Comparison of ENCODE assay signal across 9 mouse cellular contexts in genomic region chr14:54427696-54428095, GRCm38 (mm10). TPM values are rescaled to one million over a fixed set of nuclear protein-coding genes. Genes with fewer than 3 reads are reported as not detected.
DNase-seq lines count a peak whose midpoint lies in the region; ATAC-seq and TF ChIP-seq lines count a peak whose summit lies in the region.
"Had no signal": no experiment of that assay in that cellular context is flagged by ENCODE, and none has a peak within 500 bp of the region (broad histone marks: within the 10 kb centered on the region; RNA-seq: fewer than 3 reads in every experiment).

No protein-coding gene starts in this region.

- no peak for DNase-seq in heart, postnatal 0 days (ENCODE audit: low spot score)
- no peak for DNase-seq in heart, postnatal 14 days
- DNase-seq in intestine, embryonic 14.5 days (ENCODE audit: low spot score): no peak
- no peak for DNase-seq in ovary, postnatal 36 days (ENCODE audit: low spot score)
- no peak for DNase-seq in adrenal gland, postnatal 36 days
- no peak for DNase-seq in kidney, postnatal 36 days
- DNase-seq: gastrocnemius, postnatal 36 days had no signal

- ATAC-seq in heart, postnatal 0 days (ENCODE audit: insufficient read depth, low read depth): no peak
- no peak for ATAC-seq in embryonic facial prominence, embryonic 12.5 days (ENCODE audit: insufficient number of reproducible peaks, insufficient read depth, low FRiP score, low TSS enrichment)
- no peak for ATAC-seq in intestine, embryonic 14.5 days (replicated peaks; ENCODE audit: low FRiP score, low TSS enrichment, low read depth)
- no peak for ATAC-seq in midbrain, embryonic 16.5 days

- TF ChIP-seq EP300 in heart, postnatal 0 days (IDR thresholded peaks at IDR 0.05; ENCODE audit: low read depth): no peak

- H3K4me1 ChIP-seq in heart, postnatal 0 days (ENCODE audit: control insufficient read depth, insufficient read depth): peaks cover 18% of the 10 kb centered on the region
- peaks cover 24% of the 10 kb centered on the region for H3K4me1 ChIP-seq in embryonic facial prominence, embryonic 12.5 days
- H3K4me1 ChIP-seq in intestine, embryonic 14.5 days (replicated peaks; ENCODE audit: control insufficient read depth, insufficient read depth, low read length): peaks cover 27% of the 10 kb centered on the region
- peaks cover 35% of the 10 kb centered on the region for H3K4me1 ChIP-seq in midbrain, embryonic 16.5 days (ENCODE audit: control insufficient read depth, insufficient read depth, low read length)

- no peak overlapping the region for H3K9ac ChIP-seq in heart, postnatal 0 days (replicated peaks; ENCODE audit: low read depth, low read length)
- H3K9ac ChIP-seq in embryonic facial prominence, embryonic 12.5 days: no peak overlapping the region; the same call in 1 of the 2 replicates
- H3K9ac ChIP-seq in intestine, embryonic 14.5 days (ENCODE audit: low read length): peak overlapping the region; percentile 65; the same call in 1 of the 2 replicates
- H3K9ac ChIP-seq in midbrain, embryonic 16.5 days (ENCODE audit: low read depth, low read length): no peak overlapping the region

- H3K9me3 ChIP-seq in heart, postnatal 0 days (replicated peaks; ENCODE audit: control insufficient read depth, low read length): no peaks in the 10 kb centered on the region
- no peaks in the 10 kb centered on the region for H3K9me3 ChIP-seq in embryonic facial prominence, embryonic 12.5 days
- no peaks in the 10 kb centered on the region for H3K9me3 ChIP-seq in intestine, embryonic 14.5 days (ENCODE audit: control insufficient read depth, low read length)
- no peaks in the 10 kb centered on the region for H3K9me3 ChIP-seq in midbrain, embryonic 16.5 days (replicated peaks; ENCODE audit: control insufficient read depth, low read length, poor library complexity, severe bottlenecking)

- H3K27me3 ChIP-seq in heart, postnatal 0 days (ENCODE audit: control insufficient read depth, insufficient read depth, low read length): no peaks in the 10 kb centered on the region
- no peaks in the 10 kb centered on the region for H3K27me3 ChIP-seq in embryonic facial prominence, embryonic 12.5 days
- H3K27me3 ChIP-seq in intestine, embryonic 14.5 days (replicated peaks; ENCODE audit: control insufficient read depth, insufficient read depth, low read length): no peaks in the 10 kb centered on the region
- no peaks in the 10 kb centered on the region for H3K27me3 ChIP-seq in midbrain, embryonic 16.5 days (ENCODE audit: control insufficient read depth, insufficient read depth, low read depth, low read length)

- intact Hi-C loops in heart, postnatal 14 days (cut with DNase I): no loop called here

- no peak overlapping the region for H3K27ac ChIP-seq in heart, postnatal 0 days (ENCODE audit: low read depth)
- H3K27ac ChIP-seq in embryonic facial prominence, embryonic 12.5 days: no peak overlapping the region
- H3K27ac ChIP-seq in intestine, embryonic 14.5 days (ENCODE audit: low read depth): 0 out of 2 replicates have a peak overlapping the region, but pooled peaks have one; percentile 82
- H3K27ac ChIP-seq in midbrain, embryonic 16.5 days (ENCODE audit: low read length): no peak overlapping the region

- no peak for TF ChIP-seq CTCF in heart, postnatal 0 days (IDR thresholded peaks at IDR 0.05; ENCODE audit: low read depth)

- WGBS in heart, postnatal 0 days: 88% methylated on average over 7 of the region's 7 CpGs
- 91% methylated on average over 7 of the region's 7 CpGs for WGBS in embryonic facial prominence, embryonic 12.5 days
- 92% methylated on average over 7 of the region's 7 CpGs for WGBS in intestine, embryonic 14.5 days
- WGBS in midbrain, embryonic 16.5 days: 94% methylated on average over 7 of the region's 7 CpGs

- H3K4me2 ChIP-seq in heart, postnatal 0 days (ENCODE audit: low read depth, low read length): peak overlapping the region; percentile 83; the same call in 1 of the 2 replicates
- H3K4me2 ChIP-seq in embryonic facial prominence, embryonic 12.5 days (replicated peaks): peak overlapping the region; percentile 63
- peak overlapping the region; percentile 61 for H3K4me2 ChIP-seq in intestine, embryonic 14.5 days (ENCODE audit: low read length)
- peak overlapping the region; percentile 68 for H3K4me2 ChIP-seq in midbrain, embryonic 16.5 days (ENCODE audit: low read length)

- H3K4me3 ChIP-seq in heart, postnatal 0 days (ENCODE audit: low read depth, low read length): no peak overlapping the region
- H3K4me3 ChIP-seq in embryonic facial prominence, embryonic 12.5 days: peak overlapping the region; percentile 82
- H3K4me3 ChIP-seq in intestine, embryonic 14.5 days (ENCODE audit: low read depth, low read length): peak overlapping the region; percentile 61
- H3K4me3 ChIP-seq in midbrain, embryonic 16.5 days (ENCODE audit: low read depth, low read length): peak overlapping the region; percentile 76

- peaks cover 5% of the 10 kb centered on the region for H3K36me3 ChIP-seq in heart, postnatal 0 days (replicated peaks; ENCODE audit: control insufficient read depth, insufficient read depth, low read length)
- H3K36me3 ChIP-seq in embryonic facial prominence, embryonic 12.5 days: peaks cover 9% of the 10 kb centered on the region; the same call in 1 of the 2 replicates
- peaks cover 15% of the 10 kb centered on the region; the same call in 1 of the 2 replicates for H3K36me3 ChIP-seq in intestine, embryonic 14.5 days (ENCODE audit: control insufficient read depth, insufficient read depth, low read length)
- no peaks in the 10 kb centered on the region for H3K36me3 ChIP-seq in midbrain, embryonic 16.5 days (ENCODE audit: control insufficient read depth, insufficient read depth, low read length)

RNA-seq across cellular contexts. Expression of gene Mrpl52, which starts 1.0 kb away (rescaled TPM):
- total RNA-seq in heart, postnatal 0 days (2014; rRNA removed; ENCODE audit: low replicate concordance): 132 and 145 TPM in 2 replicates
- polyA plus RNA-seq in heart, postnatal 0 days (2015; fragmentation: Nextera tagmentation; extraction: Ambion mirVana): 335 and 371 TPM in 2 replicates
- total RNA-seq in heart, postnatal 14 days (2021): 100 to 1,000 TPM; 102 to 116 TPM
- 253 and 263 TPM in 2 replicates for polyA plus RNA-seq in embryonic facial prominence, embryonic 12.5 days (2016; fragmentation: Nextera tagmentation; extraction: Ambion mirVana)
- 316 and 324 TPM in 2 replicates for polyA plus RNA-seq in intestine, embryonic 14.5 days (2014; fragmentation: Nextera tagmentation; extraction: Ambion mirVana)
- 247 and 252 TPM in 2 replicates for polyA plus RNA-seq in midbrain, embryonic 16.5 days (2015; fragmentation: Nextera tagmentation; extraction: Ambion mirVana)
- 100 to 1,000 TPM; 211 to 217 TPM for total RNA-seq in adrenal gland, postnatal 36 days (2021)

RNA-seq across cellular contexts. Expression of gene Mmp14, which starts 3.7 kb away (rescaled TPM):
- 59.9 and 73.2 TPM in 2 replicates for total RNA-seq in heart, postnatal 0 days (2014; rRNA removed; ENCODE audit: low replicate concordance)
- 59.7 and 60.9 TPM in 2 replicates for polyA plus RNA-seq in heart, postnatal 0 days (2015; fragmentation: Nextera tagmentation; extraction: Ambion mirVana)
- total RNA-seq in heart, postnatal 14 days (2021): 10 to 100 TPM; 53.6 to 60.0 TPM
- 182 and 194 TPM in 2 replicates for polyA plus RNA-seq in embryonic facial prominence, embryonic 12.5 days (2016; fragmentation: Nextera tagmentation; extraction: Ambion mirVana)
- 129 and 133 TPM in 2 replicates for polyA plus RNA-seq in intestine, embryonic 14.5 days (2014; fragmentation: Nextera tagmentation; extraction: Ambion mirVana)
- 43.5 and 43.9 TPM in 2 replicates for polyA plus RNA-seq in midbrain, embryonic 16.5 days (2015; fragmentation: Nextera tagmentation; extraction: Ambion mirVana)
- total RNA-seq in adrenal gland, postnatal 36 days (2021): 10 to 100 TPM; 42.2 to 54.4 TPM

RNA-seq across cellular contexts. Expression of gene Slc7a7, which starts 10.1 kb away (rescaled TPM):
- 11.3 and 16.6 TPM in 2 replicates for total RNA-seq in heart, postnatal 0 days (2014; rRNA removed; ENCODE audit: low replicate concordance)
- 6.7 and 8.9 TPM in 2 replicates for polyA plus RNA-seq in heart, postnatal 0 days (2015; fragmentation: Nextera tagmentation; extraction: Ambion mirVana)
- total RNA-seq in heart, postnatal 14 days (2021): 1 to 10 TPM; 6.2 to 6.5 TPM
- 4.8 and 5.2 TPM in 2 replicates for polyA plus RNA-seq in embryonic facial prominence, embryonic 12.5 days (2016; fragmentation: Nextera tagmentation; extraction: Ambion mirVana)
- polyA plus RNA-seq in intestine, embryonic 14.5 days (2014; fragmentation: Nextera tagmentation; extraction: Ambion mirVana): 19.3 and 21.5 TPM in 2 replicates
- polyA plus RNA-seq in midbrain, embryonic 16.5 days (2015; fragmentation: Nextera tagmentation; extraction: Ambion mirVana): 4.3 and 4.9 TPM in 2 replicates
- total RNA-seq in adrenal gland, postnatal 36 days (2021): 1 to 10 TPM; 3.8 to 4.0 TPM

RNA-seq across cellular contexts. Expression of gene Lrp10, which starts 36.2 kb away (rescaled TPM):
- total RNA-seq in heart, postnatal 0 days (2014; rRNA removed; ENCODE audit: low replicate concordance): 81.5 and 110 TPM in 2 replicates
- 47.8 and 54.4 TPM in 2 replicates for polyA plus RNA-seq in heart, postnatal 0 days (2015; fragmentation: Nextera tagmentation; extraction: Ambion mirVana)
- total RNA-seq in heart, postnatal 14 days (2021): 10 to 100 TPM; 63.2 to 65.6 TPM
- 33.1 and 34.6 TPM in 2 replicates for polyA plus RNA-seq in embryonic facial prominence, embryonic 12.5 days (2016; fragmentation: Nextera tagmentation; extraction: Ambion mirVana)
- 43.7 and 50.7 TPM in 2 replicates for polyA plus RNA-seq in intestine, embryonic 14.5 days (2014; fragmentation: Nextera tagmentation; extraction: Ambion mirVana)
- 26.9 and 28.2 TPM in 2 replicates for polyA plus RNA-seq in midbrain, embryonic 16.5 days (2015; fragmentation: Nextera tagmentation; extraction: Ambion mirVana)
- total RNA-seq in adrenal gland, postnatal 36 days (2021): 100 to 1,000 TPM; 106 to 131 TPM

RNA-seq across cellular contexts. Expression of gene Rem2, which starts 48.2 kb away (rescaled TPM):
- 0.77 TPM in 1 of 2 replicates, not detected in the other for total RNA-seq in heart, postnatal 0 days (2014; rRNA removed; ENCODE audit: low replicate concordance)
- polyA plus RNA-seq in heart, postnatal 0 days (2015; fragmentation: Nextera tagmentation; extraction: Ambion mirVana): 0.15 and 0.27 TPM in 2 replicates
- total RNA-seq in heart, postnatal 14 days (2021): not detected
- 5.5 and 6.9 TPM in 2 replicates for polyA plus RNA-seq in embryonic facial prominence, embryonic 12.5 days (2016; fragmentation: Nextera tagmentation; extraction: Ambion mirVana)
- 2.9 and 3.7 TPM in 2 replicates for polyA plus RNA-seq in intestine, embryonic 14.5 days (2014; fragmentation: Nextera tagmentation; extraction: Ambion mirVana)
- 46.0 and 48.9 TPM in 2 replicates for polyA plus RNA-seq in midbrain, embryonic 16.5 days (2015; fragmentation: Nextera tagmentation; extraction: Ambion mirVana)
- total RNA-seq in adrenal gland, postnatal 36 days (2021): under 1 TPM; 0.66 to 0.79 TPM
- total RNA-seq: gastrocnemius, postnatal 36 days had no signal
